Mouse (Mus musculus) kidney, adult 2 months (tissue): ENCODE data around the gene Htr2a.

ENCODE experiments used
- CTCF ChIP-seq: fragments of 200-500 bp; conservative IDR thresholded peaks from 2 replicates; pipeline ENCODE4 v1.5.1; 2011; ENCODE audit warnings: low read depth, mild to moderate bottlenecking, control low read depth, low read length, moderate library complexity, mixed read lengths; ENCODE audit not compliant: insufficient read depth, insufficient read length
- POLR2A ChIP-seq: fragments of 200-500 bp; IDR thresholded peaks from one replicate; pipeline ENCODE4 v1.6.1; 2011; ENCODE audit warnings: low read depth, low read length, control low read depth

- no peak for TF ChIP-seq POLR2A
- no peak for TF ChIP-seq CTCF
These were observed at the start of gene Htr2a for GRCm38 (mm10) chr14:74640819-74641381.
